Mouse (Mus musculus) ES-Bruce4 (cell line): Measurements from ENCODE around the gene Eepd1.

Experiments
- CTCF ChIP-seq: IDR thresholded peaks from one replicate; pipeline ENCODE4 v1.8.1; 2011; ENCODE audit warnings: low read depth, low read length
- POLR2A ChIP-seq: IDR thresholded peaks from one replicate; pipeline ENCODE4 v1.8.1; 2011; ENCODE audit warnings: low read length; ENCODE audit not compliant: insufficient read depth

GRCm38 (mm10) chr9:25499306-25499705 lies 18.0 kb downstream of the Eepd1 start:
- no peak for TF ChIP-seq POLR2A
- TF ChIP-seq CTCF, result no peak
